Mouse (Mus musculus): ENCODE measurements at regions not wholly inside any gene's neighbourhood (a gene's known extent, or its start where the extent isn't known, plus 50 kb on each side); places are given as distances from the start of the nearest gene placed in this dataset.

- no peaks in the 10 kb centered on the region for H3K27me3 ChIP-seq (ENCODE audit: control insufficient read depth, insufficient read depth, insufficient read length)
- no peak overlapping the region for H3ac ChIP-seq (ENCODE audit: control insufficient read depth, insufficient read length)
- TF ChIP-seq REST (IDR thresholded peaks at IDR 0.05; ENCODE audit: insufficient read depth, insufficient read length) (no peak), POLR2A (IDR thresholded peaks at IDR 0.05; ENCODE audit: insufficient read length, low read depth) (no peak), E2F4 (IDR thresholded peaks at IDR 0.05; ENCODE audit: insufficient read depth) (no peak)
- no peaks in the 10 kb centered on the region for H3K36me3 ChIP-seq (ENCODE audit: control insufficient read depth, insufficient read depth)
- no peak overlapping the region for H3K4me2 ChIP-seq (ENCODE audit: low read depth)
- no peak overlapping the region for H3K4me3 ChIP-seq
- H3K79me2 ChIP-seq (ENCODE audit: control insufficient read depth, insufficient read depth): no peaks in the 10 kb centered on the region
Measured at GRCm38 (mm10) chr17:4208142-4208925, 512.3 kb upstream of the Nox3 start.

DNA sequence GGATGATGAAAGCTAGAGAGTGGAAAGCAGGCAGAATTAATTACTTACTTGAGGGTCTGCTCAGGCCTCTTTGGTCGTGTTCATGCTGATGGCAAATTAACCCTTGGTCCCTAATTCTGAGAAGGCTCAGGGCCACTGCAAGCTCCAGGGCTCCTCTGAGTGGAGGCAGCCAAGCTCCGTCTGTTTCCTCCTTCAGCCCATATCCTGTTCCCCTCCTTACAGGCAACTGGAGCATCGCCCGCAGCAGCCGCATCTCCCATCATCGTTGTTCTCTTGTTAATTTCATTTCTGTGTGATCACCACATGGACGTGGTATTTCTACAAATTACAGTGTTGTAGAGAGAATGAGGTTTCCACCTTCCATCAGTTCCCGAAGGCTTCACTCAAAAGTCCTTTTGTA lies 513.6 kb upstream of the Nox3 start:
- Histone ChIP-seq H3K4me3 (no peak overlapping the region), H3K36me3 (ENCODE audit: control insufficient read depth, insufficient read depth) (no peaks in the 10 kb centered on the region), H3K79me2 (ENCODE audit: control insufficient read depth, insufficient read depth) (no peaks in the 10 kb centered on the region), H3ac (ENCODE audit: control insufficient read depth, insufficient read length) (no peak overlapping the region), H3K27me3 (ENCODE audit: control insufficient read depth, insufficient read depth, insufficient read length) (no peaks in the 10 kb centered on the region), H3K4me2 (ENCODE audit: low read depth) (no peak overlapping the region)
- TF ChIP-seq MAX (IDR thresholded peaks at IDR 0.05; ENCODE audit: low read depth): no peak
- no peak for TF ChIP-seq CEBPB (IDR thresholded peaks at IDR 0.05; ENCODE audit: insufficient read depth, poor library complexity, severe bottlenecking)
- no peak for TF ChIP-seq POLR2A (IDR thresholded peaks at IDR 0.05; ENCODE audit: insufficient read length, low read depth)
- no peak for TF ChIP-seq REST (IDR thresholded peaks at IDR 0.05; ENCODE audit: insufficient read depth, insufficient read length)
- no peak for TF ChIP-seq SRF (IDR thresholded peaks at IDR 0.05; ENCODE audit: control insufficient read depth, insufficient read length, low read depth)
- no peak for TF ChIP-seq TCF3 (IDR thresholded peaks at IDR 0.05; ENCODE audit: insufficient read length, low read depth)
- no peak for TF ChIP-seq MYOG (IDR thresholded peaks at IDR 0.05; ENCODE audit: control insufficient read depth in 1 of 3, insufficient read depth in 1 of 3, insufficient read length in 2 of 3, low read depth in 2 of 3)
- TF ChIP-seq POLR2AphosphoS2 (IDR thresholded peaks at IDR 0.05; ENCODE audit: insufficient read length, low read depth): no peak
- TF ChIP-seq E2F4 (IDR thresholded peaks at IDR 0.05; ENCODE audit: insufficient read depth): no peak
- no peak for TF ChIP-seq MYOD1 (IDR thresholded peaks at IDR 0.05; ENCODE audit: control insufficient read depth in 1 of 3, insufficient read length in 2 of 3, low read depth in 2 of 3)
- no peak for TF ChIP-seq USF1 (IDR thresholded peaks at IDR 0.05; ENCODE audit: low read depth)
- no peak for TF ChIP-seq TCF12 (IDR thresholded peaks at IDR 0.05; ENCODE audit: insufficient read depth, poor library complexity, severe bottlenecking)

DNA sequence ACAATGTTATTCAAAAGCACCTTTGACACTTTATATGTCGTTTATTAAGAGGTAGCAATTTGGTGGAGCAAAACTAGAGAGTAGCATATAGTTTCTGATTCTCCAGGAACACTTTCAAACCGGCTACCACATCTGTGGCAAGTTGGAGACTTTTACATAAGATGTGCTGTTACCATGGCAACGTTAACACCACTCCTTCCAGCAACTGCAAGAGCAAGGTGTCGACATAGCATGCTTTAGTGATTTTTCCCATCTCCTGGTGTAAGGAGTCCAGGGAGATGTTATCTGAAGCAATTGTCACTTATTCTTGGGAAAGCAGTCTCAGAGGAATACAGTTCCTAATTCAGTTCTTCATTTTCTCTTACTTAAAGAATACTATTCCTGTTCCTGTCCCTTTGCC lies 516.5 kb upstream of the Nox3 start:
- H3K79me2 ChIP-seq (ENCODE audit: control insufficient read depth, insufficient read depth): no peaks in the 10 kb centered on the region
- H3ac ChIP-seq (ENCODE audit: control insufficient read depth, insufficient read length): no peak overlapping the region
- H3K36me3 ChIP-seq (ENCODE audit: control insufficient read depth, insufficient read depth): no peaks in the 10 kb centered on the region
- H3K27me3 ChIP-seq (ENCODE audit: control insufficient read depth, insufficient read depth, insufficient read length): no peaks in the 10 kb centered on the region
- H3K4me3 ChIP-seq: no peak overlapping the region
- no peak for TF ChIP-seq POLR2AphosphoS2 (IDR thresholded peaks at IDR 0.05; ENCODE audit: insufficient read length, low read depth)
- no peak for TF ChIP-seq E2F4 (IDR thresholded peaks at IDR 0.05; ENCODE audit: insufficient read depth)
- TF ChIP-seq MYOD1 (IDR thresholded peaks at IDR 0.05; ENCODE audit: control insufficient read depth in 1 of 3, insufficient read length in 2 of 3, low read depth in 2 of 3): no peak
- no peak for TF ChIP-seq SRF (IDR thresholded peaks at IDR 0.05; ENCODE audit: control insufficient read depth, insufficient read length, low read depth)
- no peak for TF ChIP-seq POLR2A (IDR thresholded peaks at IDR 0.05; ENCODE audit: insufficient read length, low read depth)
- no peak for TF ChIP-seq CEBPB (IDR thresholded peaks at IDR 0.05; ENCODE audit: insufficient read depth, poor library complexity, severe bottlenecking)
- TF ChIP-seq MYOG (IDR thresholded peaks at IDR 0.05; ENCODE audit: control insufficient read depth in 1 of 3, insufficient read depth in 1 of 3, insufficient read length in 2 of 3, low read depth in 2 of 3): no peak
- no peak for TF ChIP-seq TCF12 (IDR thresholded peaks at IDR 0.05; ENCODE audit: insufficient read depth, poor library complexity, severe bottlenecking)
- TF ChIP-seq MAX (IDR thresholded peaks at IDR 0.05; ENCODE audit: low read depth): no peak
- no peak for TF ChIP-seq REST (IDR thresholded peaks at IDR 0.05; ENCODE audit: insufficient read depth, insufficient read length)
- TF ChIP-seq TCF3 (IDR thresholded peaks at IDR 0.05; ENCODE audit: insufficient read length, low read depth): no peak
- TF ChIP-seq USF1 (IDR thresholded peaks at IDR 0.05; ENCODE audit: low read depth): no peak
- H3K4me2 ChIP-seq (ENCODE audit: low read depth): no peak overlapping the region

GRCm38 (mm10) chr17:4214970-4215369 lies 518.9 kb upstream of the Nox3 start:
- no peak overlapping the region for H3K4me2 ChIP-seq (ENCODE audit: low read depth)
- H3ac ChIP-seq (ENCODE audit: control insufficient read depth, insufficient read length): no peak overlapping the region
- H3K4me3 ChIP-seq: no peak overlapping the region
- no peaks in the 10 kb centered on the region for H3K36me3 ChIP-seq (ENCODE audit: control insufficient read depth, insufficient read depth)
- TF ChIP-seq TCF3 (IDR thresholded peaks at IDR 0.05; ENCODE audit: insufficient read length, low read depth) (no peak), POLR2A (IDR thresholded peaks at IDR 0.05; ENCODE audit: insufficient read length, low read depth) (no peak), MAX (IDR thresholded peaks at IDR 0.05; ENCODE audit: low read depth) (no peak), POLR2AphosphoS2 (IDR thresholded peaks at IDR 0.05; ENCODE audit: insufficient read length, low read depth) (no peak), REST (IDR thresholded peaks at IDR 0.05; ENCODE audit: insufficient read depth, insufficient read length) (no peak), MYOG (IDR thresholded peaks at IDR 0.05; ENCODE audit: control insufficient read depth in 1 of 3, insufficient read depth in 1 of 3, insufficient read length in 2 of 3, low read depth in 2 of 3) (no peak), E2F4 (IDR thresholded peaks at IDR 0.05; ENCODE audit: insufficient read depth) (no peak), USF1 (IDR thresholded peaks at IDR 0.05; ENCODE audit: low read depth) (no peak), CEBPB (IDR thresholded peaks at IDR 0.05; ENCODE audit: insufficient read depth, poor library complexity, severe bottlenecking) (no peak), MYOD1 (IDR thresholded peaks at IDR 0.05; ENCODE audit: control insufficient read depth in 1 of 3, insufficient read length in 2 of 3, low read depth in 2 of 3) (no peak), SRF (IDR thresholded peaks at IDR 0.05; ENCODE audit: control insufficient read depth, insufficient read length, low read depth) (no peak), TCF12 (IDR thresholded peaks at IDR 0.05; ENCODE audit: insufficient read depth, poor library complexity, severe bottlenecking) (no peak)
- no peaks in the 10 kb centered on the region for H3K27me3 ChIP-seq (ENCODE audit: control insufficient read depth, insufficient read depth, insufficient read length)
- no peaks in the 10 kb centered on the region for H3K79me2 ChIP-seq (ENCODE audit: control insufficient read depth, insufficient read depth)
